Mouse (Mus musculus) embryo, embryonic 11 days (tissue): ENCODE results near the gene Kctd12.

Experiments
- DNase-seq: peaks from one replicate; pipeline ENCODE4 v3.0.0-alpha.2; 2015

Gene Kctd12

GRCm38 (mm10) chr14:102953511-102953910 lies 28.9 kb downstream of the Kctd12 start:
- no peak for DNase-seq

GRCm38 (mm10) chr14:102951974-102952373 lies 30.5 kb downstream of the Kctd12 start:
- DNase-seq, result no peak

- DNase-seq, result no peak
Observed at GRCm38 (mm10) chr14:102947796-102948195, 34.6 kb downstream of the Kctd12 start.

GRCm38 (mm10) chr14:102942222-102942843 lies 40.1 kb downstream of the Kctd12 start:
- no peak for DNase-seq

GRCm38 (mm10) chr14:102934878-102935277 lies 47.6 kb downstream of the Kctd12 start:
- no peak for DNase-seq

GRCm38 (mm10) chr14:102930933-102931332 lies 51.5 kb downstream of the Kctd12 start:
- DNase-seq, result no peak

- no peak for DNase-seq
Observed at GRCm38 (mm10) chr14:102929545-102929944, 52.9 kb downstream of the Kctd12 start.

GRCm38 (mm10) chr14:102927847-102928466 lies 54.5 kb downstream of the Kctd12 start:
- no peak for DNase-seq
